Mouse (Mus musculus) hindbrain, postnatal 0 days (tissue): ENCODE results near the gene Igsf3. TPM values are rescaled to one million over a fixed set of nuclear protein-coding genes. Genes with fewer than 3 reads are reported as not detected.
A peak's percentile ranks its signal among the peaks of the same experiment; 100 is the strongest.

Source experiments
- ATAC-seq: fragments of 200-750 bp; cut with Nextera tagmentation; 2 replicates; pipeline ENCODE4 v1.8.0; 2017; ENCODE audit warnings: mild to moderate bottlenecking, moderate TSS enrichment, moderate library complexity
- DNase-seq: peaks from one replicate; pipeline ENCODE4 v3.0.0-alpha.2; 2015; ENCODE audit warnings: low spot score
- H3K27ac ChIP-seq: fragments of 300-500 bp; sonication (generic); 2 replicates; pipeline ENCODE4 v1.5.1; 2014; ENCODE audit warnings: mild to moderate bottlenecking
- H3K27me3 ChIP-seq: fragments of 300-500 bp; sonication (generic); 2 replicates; pipeline ENCODE4 v1.6.1; 2014; ENCODE audit warnings: low read length, mixed read lengths; ENCODE audit not compliant: insufficient read depth
- H3K36me3 ChIP-seq: fragments of 300-500 bp; sonication (generic); 2 replicates; pipeline ENCODE4 v1.6.1; 2014; ENCODE audit warnings: low read length, mixed read lengths; ENCODE audit not compliant: insufficient read depth
- H3K4me1 ChIP-seq: fragments of 300-500 bp; sonication (generic); 2 replicates; pipeline ENCODE4 v1.6.1; 2014; ENCODE audit warnings: antibody characterized with exemption, low read length, mixed read lengths; ENCODE audit not compliant: insufficient read depth
- H3K4me2 ChIP-seq: fragments of 300-500 bp; sonication (generic); 2 replicates; pipeline ENCODE4 v1.6.1; 2014; ENCODE audit warnings: low read depth, mild to moderate bottlenecking, low read length, moderate library complexity, mixed read lengths
- H3K4me3 ChIP-seq: fragments of 300-500 bp; sonication (generic); 2 replicates; pipeline ENCODE4 v1.5.1; 2014; ENCODE audit warnings: low read length
- H3K9ac ChIP-seq: fragments of 300-500 bp; sonication (generic); replicated peaks from 2 replicates; pipeline ENCODE4 v1.6.1; 2014; ENCODE audit warnings: mild to moderate bottlenecking, low read length, moderate library complexity, mixed read lengths
- H3K9me3 ChIP-seq: fragments of 300-500 bp; sonication (generic); 2 replicates; pipeline ENCODE4 v1.6.1; 2016; ENCODE audit warnings: low read length, mixed read lengths
- CTCF ChIP-seq: IDR thresholded peaks from 2 replicates; pipeline ENCODE4 v1.5.1; 2016; ENCODE audit warnings: antibody characterized with exemption, control low read depth, low read depth
- WGBS: fragments of 180-500 bp; shearing (Covaris S2); extraction: QIAGEN DNeasy Blood & Tissue Kit; methylation state at CpG from one replicate; pipeline ENCODE4 v1.1.7; 2014; 5-methylcytosine and 5-hydroxymethylcytosine counted together
- polyA plus RNA-seq: library from polyadenylated mRNA; unstranded; fragments of >200 nt; fragmentation: Nextera tagmentation; extraction: Ambion mirVana; gene quantifications from 2 replicates; pipeline ENCODE4 v1.2.1, GENCODE M21; 2015
- total RNA-seq: library from RNA; depleted of rRNA; stranded (reverse); fragments of >200 nt; gene quantifications from 2 replicates; pipeline ENCODE4 v1.2.3, GENCODE M21; 2014

The Igsf3 gene
- total and polyA plus RNA-seq, 2 experiments from 2014 or later: 65.7 to 76.3 TPM

GRCm38 (mm10) chr3:101346806-101347205, 30.1 kb upstream of the Igsf3 start:
- no peak overlapping the region for H3K4me3 ChIP-seq
- H3K9me3 ChIP-seq: no peaks in the 10 kb centered on the region
- no peak for ATAC-seq
- no peak overlapping the region for H3K27ac ChIP-seq
- no peak for TF ChIP-seq CTCF
- no peak overlapping the region for H3K4me2 ChIP-seq
- H3K27me3 ChIP-seq: no peaks in the 10 kb centered on the region
- no peak for DNase-seq
- H3K9ac ChIP-seq: no peak overlapping the region
- H3K36me3 ChIP-seq: no peaks in the 10 kb centered on the region
- peaks cover 10% of the 10 kb centered on the region for H3K4me1 ChIP-seq
- WGBS: 50% methylated on average over 1 of the region's 1 CpGs

GRCm38 (mm10) chr3:101348501-101349161, 28.3 kb upstream of the Igsf3 start:
- ATAC-seq: no peak
- Histone ChIP-seq H3K4me3 (no peak overlapping the region), H3K4me2 (no peak overlapping the region), H3K36me3 (no peaks in the 10 kb centered on the region), H3K9me3 (no peaks in the 10 kb centered on the region), H3K9ac (no peak overlapping the region), H3K4me1 (peaks cover 10% of the 10 kb centered on the region), H3K27ac (no peak overlapping the region; the same call in 1 of the 2 replicates), H3K27me3 (no peaks in the 10 kb centered on the region)
- WGBS: 59% methylated on average over 9 of the region's 9 CpGs
- TF ChIP-seq CTCF: no peak
- DNase-seq: no peak

- Histone ChIP-seq H3K4me2 (no peak overlapping the region), H3K36me3 (no peaks in the 10 kb centered on the region), H3K9ac (no peak overlapping the region), H3K27ac (peak overlapping the region; percentile 62; the same call in 1 of the 2 replicates), H3K4me1 (peaks cover 3% of the 10 kb centered on the region), H3K27me3 (no peaks in the 10 kb centered on the region), H3K9me3 (no peaks in the 10 kb centered on the region), H3K4me3 (no peak overlapping the region)
- no peak for TF ChIP-seq CTCF
- DNase-seq (peak; percentile 74), ATAC-seq (peak; percentile 71; the same call in 1 of the 2 replicates)
- 35% methylated on average over 6 of the region's 6 CpGs for WGBS
Measured at GRCm38 (mm10) chr3:101349542-101350307, 27.2 kb upstream of the Igsf3 start.

GRCm38 (mm10) chr3:101350406-101350805, 26.5 kb upstream of the Igsf3 start:
- no peak for DNase-seq

GRCm38 (mm10) chr3:101354490-101354889, 22.4 kb upstream of the Igsf3 start:
- DNase-seq: peak; percentile 86
- no peak overlapping the region for H3K4me3 ChIP-seq
- TF ChIP-seq CTCF: no peak
- no peaks in the 10 kb centered on the region for H3K36me3 ChIP-seq
- H3K9ac ChIP-seq: no peak overlapping the region
- no peaks in the 10 kb centered on the region for H3K27me3 ChIP-seq
- H3K27ac ChIP-seq: no peak overlapping the region
- H3K4me2 ChIP-seq: no peak overlapping the region
- H3K9me3 ChIP-seq: no peaks in the 10 kb centered on the region
- H3K4me1 ChIP-seq: peaks cover 8% of the 10 kb centered on the region
- ATAC-seq: peak; percentile 83

More at GRCm38 (mm10) chr3:101350406-101350805, 26.5 kb upstream of the Igsf3 start:
- H3K9me3 ChIP-seq: no peaks in the 10 kb centered on the region
- WGBS: 36% methylated on average over 4 of the region's 4 CpGs
- H3K9ac ChIP-seq: no peak overlapping the region
- H3K4me3 ChIP-seq: no peak overlapping the region
- ATAC-seq: no peak
- H3K27me3 ChIP-seq: no peaks in the 10 kb centered on the region
- TF ChIP-seq CTCF: no peak
- peak overlapping the region; percentile 58; the same call in 1 of the 2 replicates for H3K27ac ChIP-seq
- no peaks in the 10 kb centered on the region for H3K36me3 ChIP-seq
- H3K4me1 ChIP-seq: peaks cover 3% of the 10 kb centered on the region; the same call in 1 of the 2 replicates
- H3K4me2 ChIP-seq: no peak overlapping the region

GRCm38 (mm10) chr3:101355702-101356101, 21.2 kb upstream of the Igsf3 start:
- 67% methylated on average over 5 of the region's 5 CpGs for WGBS
- Histone ChIP-seq H3K9me3 (no peaks in the 10 kb centered on the region), H3K4me3 (no peak overlapping the region), H3K4me2 (no peak overlapping the region), H3K4me1 (peaks cover 5% of the 10 kb centered on the region; the same call in 1 of the 2 replicates), H3K36me3 (no peaks in the 10 kb centered on the region), H3K27me3 (no peaks in the 10 kb centered on the region), H3K9ac (no peak overlapping the region), H3K27ac (no peak overlapping the region)
- DNase-seq (no peak), ATAC-seq (no peak)
- no peak for TF ChIP-seq CTCF
